In genomic region chr1:153736096-153736495, GRCm38 (mm10) we compare ENCODE assay signal across 20 mouse cellular contexts. TPM values are rescaled to one million over a fixed set of nuclear protein-coding genes. Genes with fewer than 3 reads are reported as not detected.
DNase-seq lines count a peak whose midpoint lies in the region; ATAC-seq and TF ChIP-seq lines count a peak whose summit lies in the region.
"Had no signal": no experiment of that assay in that cellular context is flagged by ENCODE, and none has a peak within 500 bp of the region (broad histone marks: within the 10 kb centered on the region; RNA-seq: fewer than 3 reads in every experiment).

No protein-coding gene starts in this region.

- no peak overlapping the region for H3K4me3 ChIP-seq in forebrain, postnatal 0 days (ENCODE audit: low read depth, low read length)
- H3K4me3 ChIP-seq in forebrain, embryonic 12.5 days (replicated peaks), result no peak overlapping the region
- H3K4me3 ChIP-seq in lung, adult 2 months (replicated peaks; ENCODE audit: extremely low read depth, low read depth, low read length), result no peak overlapping the region
- H3K4me3 ChIP-seq: erythroblast, embryonic 14.5 days; heart, adult 2 months; heart, embryonic 12.5 days; hindbrain, embryonic 15.5 days had no signal

- DNase-seq in forebrain, postnatal 0 days, result no peak
- DNase-seq in lung, postnatal 10 days, result peak; percentile 66
- no peak for DNase-seq in lung, adult 2 months
- DNase-seq in 3T3-L1 (ENCODE audit: low read depth, low spot score), result peak; percentile 41
- DNase-seq in NIH3T3 (ENCODE audit: low read depth), result peak; percentile 49
- DNase-seq in cerebellum, postnatal 4 days (ENCODE audit: low spot score in 2 of 2), result no peak
- DNase-seq: adrenal gland, postnatal 10 days; cerebellum, adult 11 months; cerebellum, adult 8-10 months; cerebellum, postnatal 25 days; gastrocnemius, postnatal 10 days; heart, adult 2 months had no signal

- peak overlapping the region; percentile 10; the same call in 1 of the 2 replicates for H3K27ac ChIP-seq in forebrain, postnatal 0 days (ENCODE audit: low read depth, low read length)
- H3K27ac ChIP-seq in forebrain, embryonic 12.5 days, result no peak overlapping the region
- H3K27ac ChIP-seq: heart, adult 2 months; hindbrain, embryonic 15.5 days had no signal

- no peak for ATAC-seq in forebrain, postnatal 0 days
- ATAC-seq in forebrain, embryonic 12.5 days (ENCODE audit: low FRiP score), result no peak
- no peak for ATAC-seq in megakaryocyte-erythroid progenitor cell, adult 5-6 weeks (replicated peaks; ENCODE audit: low FRiP score, low TSS enrichment, poor library complexity, severe bottlenecking)
- ATAC-seq: inflammation-experienced regulatory T-cells, adult 6 months; intestine, postnatal 0 days had no signal

- H3K9me3 ChIP-seq in forebrain, postnatal 0 days (ENCODE audit: low read length), result no peaks in the 10 kb centered on the region
- H3K9me3 ChIP-seq in forebrain, embryonic 12.5 days, result no peaks in the 10 kb centered on the region
- H3K9me3 ChIP-seq: heart, embryonic 12.5 days; hindbrain, embryonic 15.5 days had no signal

- TF ChIP-seq POLR2A in lung, adult 2 months (IDR thresholded peaks at IDR 0.05; ENCODE audit: borderline replicate concordance, extremely low read depth, low read depth, low read length), result no peak

- H3K4me2 ChIP-seq in forebrain, postnatal 0 days (ENCODE audit: low read depth), result no peak overlapping the region
- no peak overlapping the region for H3K4me2 ChIP-seq in forebrain, embryonic 12.5 days
- H3K4me2 ChIP-seq: heart, embryonic 12.5 days; hindbrain, embryonic 15.5 days had no signal

- no peaks in the 10 kb centered on the region for H3K27me3 ChIP-seq in forebrain, postnatal 0 days (ENCODE audit: insufficient read depth, low read length)
- peaks cover 30% of the 10 kb centered on the region for H3K27me3 ChIP-seq in forebrain, embryonic 12.5 days
- H3K27me3 ChIP-seq: hindbrain, embryonic 15.5 days had no signal

- H3K36me3 ChIP-seq in forebrain, postnatal 0 days (ENCODE audit: insufficient read depth), result no peaks in the 10 kb centered on the region
- no peaks in the 10 kb centered on the region for H3K36me3 ChIP-seq in forebrain, embryonic 12.5 days (replicated peaks)
- H3K36me3 ChIP-seq: heart, embryonic 12.5 days; hindbrain, embryonic 15.5 days had no signal

- peaks cover 13% of the 10 kb centered on the region for H3K4me1 ChIP-seq in forebrain, postnatal 0 days (ENCODE audit: insufficient read depth)
- H3K4me1 ChIP-seq in forebrain, embryonic 12.5 days, result peaks cover 56% of the 10 kb centered on the region
- no peaks in the 10 kb centered on the region; the same call in 1 of the 2 replicates for H3K4me1 ChIP-seq in lung, adult 2 months (ENCODE audit: control insufficient read depth, insufficient read depth, low read length)

- H3K9ac ChIP-seq in forebrain, postnatal 0 days, result no peak overlapping the region
- no peak overlapping the region for H3K9ac ChIP-seq in forebrain, embryonic 12.5 days
- H3K9ac ChIP-seq: heart, embryonic 12.5 days; hindbrain, embryonic 15.5 days had no signal

- 62% methylated on average over 6 of the region's 6 CpGs for WGBS in forebrain, postnatal 0 days
- WGBS in forebrain, embryonic 12.5 days, result 80% methylated on average over 6 of the region's 6 CpGs
- WGBS in lung, adult 2 months, result 52% methylated on average over 6 of the region's 6 CpGs

- no peak for TF ChIP-seq CTCF in forebrain, postnatal 0 days (IDR thresholded peaks at IDR 0.05; ENCODE audit: low read depth)
- TF ChIP-seq CTCF in lung, adult 2 months (IDR thresholded peaks at IDR 0.05; ENCODE audit: insufficient read depth, low read length), result no peak

RNA-seq across cellular contexts. Expression of gene Rgs16, which starts 4.1 kb away (rescaled TPM):
- 7.9 and 9.6 TPM in 2 replicates for total RNA-seq in forebrain, postnatal 0 days (2014; rRNA removed)
- 15.5 and 16.7 TPM in 2 replicates for polyA plus RNA-seq in forebrain, postnatal 0 days (2015; fragmentation: Nextera tagmentation; extraction: Ambion mirVana)
- 46.6 and 49.3 TPM in 2 replicates for polyA plus RNA-seq in forebrain, embryonic 12.5 days (2016; fragmentation: Nextera tagmentation; extraction: Ambion mirVana)
- 0.71 and 0.76 TPM in 2 replicates for polyA plus RNA-seq in lung, adult 2 months (2012; rRNA removed)
- not detected in 2 replicates for total RNA-seq in megakaryocyte-erythroid progenitor cell, adult 5-6 weeks (2014; fragmentation: Nextera tagmentation)
- 0.14 TPM in 1 of 2 replicates, not detected in the other for total RNA-seq in megakaryocyte-erythroid progenitor cell, adult 5-6 weeks (2017)
- polyA plus RNA-seq: erythroblast, embryonic 14.5 days had no signal

RNA-seq across cellular contexts. Expression of gene Rnasel, which starts 13.1 kb away (rescaled TPM):
- total RNA-seq in forebrain, postnatal 0 days (2014; rRNA removed), result 39.5 and 43.9 TPM in 2 replicates
- polyA plus RNA-seq in forebrain, postnatal 0 days (2015; fragmentation: Nextera tagmentation; extraction: Ambion mirVana), result 10.7 and 19.5 TPM in 2 replicates
- polyA plus RNA-seq in forebrain, embryonic 12.5 days (2016; fragmentation: Nextera tagmentation; extraction: Ambion mirVana), result 29.1 and 31.6 TPM in 2 replicates
- polyA plus RNA-seq in lung, adult 2 months (2012; rRNA removed), result 4.7 and 10.1 TPM in 2 replicates
- 31.0 and 41.1 TPM in 2 replicates for total RNA-seq in megakaryocyte-erythroid progenitor cell, adult 5-6 weeks (2014; fragmentation: Nextera tagmentation)
- total RNA-seq in megakaryocyte-erythroid progenitor cell, adult 5-6 weeks (2017), result 31.6 and 50.0 TPM in 2 replicates
- total RNA-seq: ES-E14 had no signal

Comparison
In these comparisons a context has a peak if more than half of its experiments do, and no peak if none do; other contexts are left out.
1. DNase-seq: peak in lung, postnatal 10 days (single experiment), 3T3-L1 (single experiment) and NIH3T3 (single experiment); none in forebrain, postnatal 0 days (single experiment), lung, adult 2 months (single experiment) and cerebellum, postnatal 4 days (0 of 2).